8 mouse cellular contexts compared by ENCODE assay signal in the genomic region with DNA sequence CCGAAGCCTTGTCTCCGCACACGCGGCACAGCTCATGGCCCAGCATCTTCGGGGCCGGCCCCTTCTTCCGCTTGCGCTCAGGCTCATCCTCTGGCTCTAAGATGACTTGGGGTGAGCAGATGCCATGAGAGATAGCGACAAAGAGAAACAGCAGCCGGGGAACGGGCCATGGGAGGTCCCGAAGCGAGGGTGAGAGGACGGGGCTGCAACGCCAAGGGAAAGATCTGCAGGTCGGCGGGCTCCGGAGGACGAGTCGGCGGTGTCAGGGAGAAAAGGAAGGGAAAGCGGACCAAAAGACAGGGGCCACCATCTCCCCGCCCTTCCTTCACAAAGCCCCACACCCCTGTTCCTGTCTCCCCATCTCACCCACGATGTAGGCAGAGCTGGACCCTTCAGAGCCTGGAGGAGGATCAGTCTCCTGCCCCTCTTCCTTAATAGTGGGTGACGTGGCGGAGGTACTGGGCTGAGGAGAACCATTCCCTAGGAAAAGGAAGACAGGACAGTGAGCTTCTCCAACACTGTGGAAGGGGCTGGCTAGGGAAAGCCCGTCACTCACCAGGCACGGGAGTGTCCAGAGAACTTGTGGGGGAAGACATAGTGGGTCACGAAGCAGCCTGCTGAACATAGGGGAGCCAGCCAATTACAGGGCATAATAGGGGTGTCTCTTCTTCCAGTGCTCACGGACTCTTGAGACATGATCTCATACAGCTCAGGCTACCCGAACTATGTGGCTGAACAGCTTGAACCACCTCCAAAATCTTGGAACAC. TPM values are rescaled to one million over a fixed set of nuclear protein-coding genes. Genes with fewer than 3 reads are reported as not detected.
DNase-seq lines count a peak whose midpoint lies in the region; ATAC-seq and TF ChIP-seq lines count a peak whose summit lies in the region.

No protein-coding gene starts in this region.

- H3K4me3 ChIP-seq in erythroblast, embryonic 14.5 days (replicated peaks) = peak overlapping the region; percentile 79
- peak overlapping the region; percentile 14 for H3K4me3 ChIP-seq in C2C12 (ENCODE audit: insufficient read depth, poor library complexity, severe bottlenecking)
- H3K4me3 ChIP-seq in forebrain, postnatal 0 days (ENCODE audit: low read depth, low read length) = no peak overlapping the region; the same call in 1 of the 2 replicates
- H3K4me3 ChIP-seq in liver, embryonic 16.5 days (ENCODE audit: low read depth, low read length) = peak overlapping the region; percentile 80

- H3ac ChIP-seq in C2C12 (ENCODE audit: control insufficient read depth, insufficient read length, low read depth) = no peak overlapping the region

- peak overlapping the region; percentile 78; the same call in 1 of the 2 replicates for H3K4me2 ChIP-seq in forebrain, postnatal 0 days (ENCODE audit: low read depth)
- peak overlapping the region; percentile 66 for H3K4me2 ChIP-seq in liver, embryonic 16.5 days (ENCODE audit: low read depth, low read length)

- peaks cover 52% of the 10 kb centered on the region for H3K4me1 ChIP-seq in erythroblast, embryonic 14.5 days (ENCODE audit: control insufficient read depth)
- peaks cover 8% of the 10 kb centered on the region; the same call in 1 of the 2 replicates for H3K4me1 ChIP-seq in forebrain, postnatal 0 days (ENCODE audit: insufficient read depth)
- H3K4me1 ChIP-seq in liver, embryonic 16.5 days (ENCODE audit: control insufficient read depth, low read depth, low read length) = peaks cover 21% of the 10 kb centered on the region

- peaks cover 42% of the 10 kb centered on the region for H3K36me3 ChIP-seq in erythroblast, embryonic 14.5 days (ENCODE audit: control insufficient read depth)
- peaks cover 9% of the 10 kb centered on the region for H3K36me3 ChIP-seq in C2C12 (ENCODE audit: control insufficient read depth, insufficient read depth)
- peaks cover 26% of the 10 kb centered on the region for H3K36me3 ChIP-seq in forebrain, postnatal 0 days (ENCODE audit: insufficient read depth)
- peaks cover 32% of the 10 kb centered on the region for H3K36me3 ChIP-seq in liver, embryonic 16.5 days (ENCODE audit: control insufficient read depth, insufficient read depth)

- no peak overlapping the region for H3K9ac ChIP-seq in forebrain, postnatal 0 days
- no peak overlapping the region for H3K9ac ChIP-seq in liver, embryonic 16.5 days (ENCODE audit: low read depth, low read length)

- no peak for DNase-seq in forebrain, postnatal 0 days
- no peak for DNase-seq in MN1 (ENCODE audit: low spot score)
- DNase-seq in ovary, postnatal 14 days (ENCODE audit: low spot score) = no peak
- no peak for DNase-seq in B cell, adult 2 months

- 88% methylated on average over 31 of the region's 31 CpGs for WGBS in forebrain, postnatal 0 days
- 87% methylated on average over 31 of the region's 31 CpGs for WGBS in liver, embryonic 16.5 days (ENCODE audit: insufficient replicate concordance)

- H3K27ac ChIP-seq in forebrain, postnatal 0 days (ENCODE audit: low read depth, low read length) = no peak overlapping the region
- no peak overlapping the region for H3K27ac ChIP-seq in liver, embryonic 16.5 days (ENCODE audit: low read length)

- TF ChIP-seq CTCF in C2C12 (IDR thresholded peaks at IDR 0.05; ENCODE audit: control insufficient read depth, insufficient read depth, insufficient read length) = no peak
- no peak for TF ChIP-seq CTCF in forebrain, postnatal 0 days (IDR thresholded peaks at IDR 0.05; ENCODE audit: low read depth)

- H3K79me3 ChIP-seq in C2C12 (ENCODE audit: low read depth) = peaks cover 7% of the 10 kb centered on the region

- no peak for ATAC-seq in erythroblast, adult 5-6 weeks (replicated peaks; ENCODE audit: low FRiP score, poor library complexity, severe bottlenecking)
- ATAC-seq in forebrain, postnatal 0 days = no peak
- no peak for ATAC-seq in liver, embryonic 16.5 days (ENCODE audit: low read depth)

- H3K9me3 ChIP-seq in erythroblast, embryonic 14.5 days (ENCODE audit: control insufficient read depth, low read length) = peaks cover 18% of the 10 kb centered on the region
- no peaks in the 10 kb centered on the region for H3K9me3 ChIP-seq in forebrain, postnatal 0 days (ENCODE audit: low read length)
- no peaks in the 10 kb centered on the region for H3K9me3 ChIP-seq in liver, embryonic 16.5 days (replicated peaks; ENCODE audit: control insufficient read depth, low read length)

- peaks cover 9% of the 10 kb centered on the region for H3K79me2 ChIP-seq in C2C12 (ENCODE audit: control insufficient read depth, insufficient read depth)

- H3K27me3 ChIP-seq in erythroblast, embryonic 14.5 days (ENCODE audit: control insufficient read depth) = no peaks in the 10 kb centered on the region; the same call in 1 of the 2 replicates
- H3K27me3 ChIP-seq in C2C12 (ENCODE audit: control insufficient read depth, insufficient read depth, insufficient read length) = no peaks in the 10 kb centered on the region
- no peaks in the 10 kb centered on the region; the same call in 1 of the 2 replicates for H3K27me3 ChIP-seq in forebrain, postnatal 0 days (ENCODE audit: insufficient read depth, low read length)
- no peaks in the 10 kb centered on the region for H3K27me3 ChIP-seq in liver, embryonic 16.5 days (ENCODE audit: control insufficient read depth, insufficient read depth, low read depth, low read length)

TF ChIP-seq in C2C12, 6 proteins besides CTCF, POLR2A, EP300 and RAD21:
- TF ChIP-seq MYOD1 (IDR thresholded peaks at IDR 0.05; ENCODE audit: control insufficient read depth, insufficient read length, low read depth) (no peak), FOSL1 (IDR thresholded peaks at IDR 0.05; ENCODE audit: insufficient read depth, low read length, poor library complexity, severe bottlenecking) (no peak), USF1 (IDR thresholded peaks at IDR 0.05; ENCODE audit: low read depth) (no peak), CEBPB (IDR thresholded peaks at IDR 0.05; ENCODE audit: low read depth) (no peak), MAX (IDR thresholded peaks at IDR 0.05) (no peak)

RNA-seq across cellular contexts. Expression of gene Nr1h2, which starts 1.4 kb away (rescaled TPM):
- polyA plus RNA-seq in erythroblast, embryonic 14.5 days (2012) = 49.7 and 62.9 TPM in 2 replicates
- 34.4 and 41.8 TPM in 2 replicates for total RNA-seq in erythroblast, adult 5-6 weeks (2015; ENCODE audit: low replicate concordance)
- 32.0 and 41.0 TPM in 2 replicates for total RNA-seq in erythroblast, adult 5-6 weeks (2017; ENCODE audit: low replicate concordance)
- polyA plus RNA-seq in C2C12 (2012; fragmentation: generic; extraction: Trizol) = 61.0 TPM
- 44.1 and 45.9 TPM in 2 replicates for total RNA-seq in forebrain, postnatal 0 days (2014; rRNA removed)
- 49.9 and 51.1 TPM in 2 replicates for polyA plus RNA-seq in forebrain, postnatal 0 days (2015; fragmentation: Nextera tagmentation; extraction: Ambion mirVana)
- 41.0 and 45.9 TPM in 2 replicates for polyA plus RNA-seq in liver, embryonic 16.5 days (2015; fragmentation: Nextera tagmentation; extraction: Ambion mirVana)

RNA-seq across cellular contexts. Expression of gene Pold1, which starts 3.7 kb away (rescaled TPM):
- 24.0 and 25.1 TPM in 2 replicates for polyA plus RNA-seq in erythroblast, embryonic 14.5 days (2012)
- 21.3 and 26.5 TPM in 2 replicates for total RNA-seq in erythroblast, adult 5-6 weeks (2015; ENCODE audit: low replicate concordance)
- total RNA-seq in erythroblast, adult 5-6 weeks (2017; ENCODE audit: low replicate concordance) = 16.2 and 29.3 TPM in 2 replicates
- polyA plus RNA-seq in C2C12 (2012; fragmentation: generic; extraction: Trizol) = 66.1 TPM
- total RNA-seq in forebrain, postnatal 0 days (2014; rRNA removed) = 14.1 and 16.2 TPM in 2 replicates
- polyA plus RNA-seq in forebrain, postnatal 0 days (2015; fragmentation: Nextera tagmentation; extraction: Ambion mirVana) = 14.2 and 14.3 TPM in 2 replicates
- 47.8 and 48.8 TPM in 2 replicates for polyA plus RNA-seq in liver, embryonic 16.5 days (2015; fragmentation: Nextera tagmentation; extraction: Ambion mirVana)

RNA-seq across cellular contexts. Expression of gene Napsa, which starts 19.9 kb away (rescaled TPM):
- polyA plus RNA-seq in erythroblast, embryonic 14.5 days (2012) = 0.20 and 0.21 TPM in 2 replicates
- total RNA-seq in erythroblast, adult 5-6 weeks (2015; ENCODE audit: low replicate concordance) = 66.9 TPM in 2 replicates
- 18.0 and 26.1 TPM in 2 replicates for total RNA-seq in erythroblast, adult 5-6 weeks (2017; ENCODE audit: low replicate concordance)
- polyA plus RNA-seq in C2C12 (2012; fragmentation: generic; extraction: Trizol) = not detected
- total RNA-seq in forebrain, postnatal 0 days (2014; rRNA removed) = 0.08 and 0.24 TPM in 2 replicates
- polyA plus RNA-seq in forebrain, postnatal 0 days (2015; fragmentation: Nextera tagmentation; extraction: Ambion mirVana) = 0.35 and 0.71 TPM in 2 replicates
- polyA plus RNA-seq in liver, embryonic 16.5 days (2015; fragmentation: Nextera tagmentation; extraction: Ambion mirVana) = 11.5 and 12.2 TPM in 2 replicates

RNA-seq across cellular contexts. Expression of gene Spib, which starts 20.5 kb away (rescaled TPM):
- 0.08 TPM in 2 replicates for polyA plus RNA-seq in erythroblast, embryonic 14.5 days (2012)
- total RNA-seq in erythroblast, adult 5-6 weeks (2015; ENCODE audit: low replicate concordance) = 1.7 and 1.9 TPM in 2 replicates
- total RNA-seq in erythroblast, adult 5-6 weeks (2017; ENCODE audit: low replicate concordance) = 1.9 and 2.6 TPM in 2 replicates
- 0.01 TPM for polyA plus RNA-seq in C2C12 (2012; fragmentation: generic; extraction: Trizol)
- total RNA-seq in forebrain, postnatal 0 days (2014; rRNA removed) = 0.05 TPM in 1 of 2 replicates, not detected in the other
- not detected in 2 replicates for polyA plus RNA-seq in forebrain, postnatal 0 days (2015; fragmentation: Nextera tagmentation; extraction: Ambion mirVana)
- polyA plus RNA-seq in liver, embryonic 16.5 days (2015; fragmentation: Nextera tagmentation; extraction: Ambion mirVana) = 1.5 and 2.0 TPM in 2 replicates

RNA-seq across cellular contexts. Expression of gene Mybpc2, which starts 27.9 kb away (rescaled TPM):
- not detected in 2 replicates for polyA plus RNA-seq in erythroblast, embryonic 14.5 days (2012)
- total RNA-seq in erythroblast, adult 5-6 weeks (2015; ENCODE audit: low replicate concordance) = not detected in 2 replicates
- not detected in 2 replicates for total RNA-seq in erythroblast, adult 5-6 weeks (2017; ENCODE audit: low replicate concordance)
- polyA plus RNA-seq in C2C12 (2012; fragmentation: generic; extraction: Trizol) = not detected
- 0.15 and 0.33 TPM in 2 replicates for total RNA-seq in forebrain, postnatal 0 days (2014; rRNA removed)
- polyA plus RNA-seq in forebrain, postnatal 0 days (2015; fragmentation: Nextera tagmentation; extraction: Ambion mirVana) = 0.15 and 0.29 TPM in 2 replicates
- polyA plus RNA-seq in liver, embryonic 16.5 days (2015; fragmentation: Nextera tagmentation; extraction: Ambion mirVana) = 0.15 and 0.31 TPM in 2 replicates
